Mouse (Mus musculus) CH12.LX (cell line): ENCODE results near the gene Tpk1.

ENCODE experiments used
- CTCF ChIP-seq, 2 experiments: IDR thresholded peaks in 1 of 2; conservative IDR thresholded peaks in 1 of 2; 2 replicates each; pipeline ENCODE4 v1.5.1; 2011 to 2012; ENCODE audit warnings: low read depth in 2 of 2, low read length in 2 of 2, improper control_type of control experiment in 1 of 2, inconsistent platforms in 1 of 2, mild to moderate bottlenecking in 1 of 2, moderate library complexity in 1 of 2
- EP300 ChIP-seq: IDR thresholded peaks from 2 replicates; pipeline ENCODE4 v1.6.1; 2011; ENCODE audit warnings: low read length, improper control_type of control experiment
- MEF2A ChIP-seq: IDR thresholded peaks from 2 replicates; pipeline ENCODE4 v1.6.1; 2014; ENCODE audit warnings: low read depth, mild to moderate bottlenecking, inconsistent platforms, low read length, improper control_type of control experiment, borderline replicate concordance
- POLR2A ChIP-seq: IDR thresholded peaks from 2 replicates; pipeline ENCODE4 v1.6.1; 2011; ENCODE audit warnings: low read depth, mild to moderate bottlenecking, improper control_type of control experiment, low read length
- TCF12 ChIP-seq: IDR thresholded peaks from 2 replicates; pipeline ENCODE4 v1.6.1; 2014; ENCODE audit warnings: low read depth, mild to moderate bottlenecking, inconsistent platforms, low read length, improper control_type of control experiment
- ZMIZ1 ChIP-seq: IDR thresholded peaks from 2 replicates; pipeline ENCODE4 v1.6.1; 2012; ENCODE audit warnings: low read depth, mild to moderate bottlenecking, inconsistent platforms, low read length, improper control_type of control experiment

DNA sequence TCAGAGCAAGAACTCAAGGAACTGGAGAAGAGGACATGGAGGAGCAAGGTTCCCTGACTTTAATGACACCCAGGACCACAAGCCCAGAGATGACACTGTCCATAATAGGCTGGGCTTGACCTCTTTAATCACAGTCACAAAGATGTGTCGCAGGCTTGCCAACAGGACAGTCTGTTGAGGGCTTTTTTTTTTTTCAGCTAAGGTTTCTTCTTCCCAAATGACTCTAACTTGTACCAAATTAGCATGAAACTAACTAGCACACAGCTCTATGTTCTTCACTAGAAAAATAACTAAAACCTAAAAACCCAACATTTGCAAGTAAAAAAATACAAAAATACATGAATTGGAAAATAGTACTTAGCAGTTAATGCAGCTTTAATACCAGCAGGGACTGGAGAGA lies 27.2 kb downstream of the Tpk1 start:
- TF ChIP-seq MEF2A (peak; percentile 32; the same call in 1 of the 2 replicates), TCF12 (no peak), POLR2A (no peak), ZMIZ1 (no peak), CTCF (conservative IDR thresholded peaks at IDR 0.05 in 1 of 2, IDR thresholded peaks at IDR 0.05 in 1 of 2; ENCODE audit: low read depth in 2 of 2, low read length in 2 of 2) (no peak), EP300 (no peak)
